Mouse (Mus musculus): ENCODE measurements around the gene Psd4. TPM values are rescaled to one million over a fixed set of nuclear protein-coding genes. Genes with fewer than 3 reads are reported as not detected.

Psd4 gene
- polyA plus RNA-seq, 1 experiment: 0.79 TPM

DNA sequence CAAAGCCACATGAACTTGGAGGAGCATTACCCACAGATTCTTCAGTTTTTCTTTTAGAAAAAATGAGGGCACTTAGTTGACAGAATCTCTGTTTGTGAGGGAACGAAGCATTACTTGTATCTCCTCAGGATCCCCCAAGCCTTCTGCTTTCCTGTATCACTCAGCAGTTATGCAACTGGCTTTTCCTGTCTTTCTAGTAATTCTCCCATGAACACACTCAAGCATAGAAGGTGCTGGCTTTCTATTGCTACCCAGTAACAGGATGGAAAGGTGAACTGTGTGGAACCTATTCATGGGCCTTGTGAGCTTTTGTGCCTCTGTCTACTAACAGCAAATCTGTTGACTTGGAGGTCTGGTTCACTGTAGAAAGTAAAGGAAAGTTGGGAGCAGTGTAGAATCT is 19.5 kb upstream of the Psd4 start:
- WGBS: 87% methylated on average over 1 of the region's 1 CpGs
- Histone ChIP-seq H3K27me3 (ENCODE audit: control insufficient read depth, insufficient read depth, low read length) (no peaks in the 10 kb centered on the region), H3K4me3 (replicated peaks; ENCODE audit: insufficient read depth, low read depth, low read length) (no peak overlapping the region), H3K27ac (ENCODE audit: insufficient read depth, low read length) (no peak overlapping the region), H3K4me1 (ENCODE audit: control insufficient read depth, insufficient read depth, low read length) (no peaks in the 10 kb centered on the region)
- no peak for DNase-seq
- TF ChIP-seq CTCF (IDR thresholded peaks at IDR 0.05; ENCODE audit: borderline replicate concordance, insufficient read depth, low read depth, low read length) (no peak), POLR2A (IDR thresholded peaks at IDR 0.05; ENCODE audit: borderline replicate concordance, insufficient read depth, low read length) (no peak)

DNA sequence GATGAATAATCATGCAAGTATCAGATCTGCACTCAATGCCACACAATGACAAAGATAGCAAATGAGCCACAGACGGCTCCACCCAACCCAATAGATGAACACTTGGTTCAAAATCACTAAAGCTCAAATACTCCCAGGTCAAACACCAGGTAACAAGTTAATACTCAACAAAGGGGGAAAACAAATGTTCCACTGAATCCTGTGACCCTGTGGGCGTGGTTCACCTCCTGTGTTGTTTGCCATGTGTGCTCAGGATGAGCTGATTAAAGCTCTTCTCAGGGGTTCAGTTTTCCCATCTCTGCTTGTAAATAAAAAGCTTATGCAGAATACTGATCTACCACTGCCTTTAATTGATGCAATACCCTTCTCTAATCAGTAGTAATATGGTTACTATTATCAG is 16.2 kb upstream of the Psd4 start:
- 84% methylated on average over 2 of the region's 2 CpGs for WGBS
- no peak for DNase-seq
- Histone ChIP-seq H3K27ac (ENCODE audit: insufficient read depth, low read length) (no peak overlapping the region), H3K4me3 (replicated peaks; ENCODE audit: insufficient read depth, low read depth, low read length) (no peak overlapping the region), H3K4me1 (ENCODE audit: control insufficient read depth, insufficient read depth, low read length) (no peaks in the 10 kb centered on the region), H3K27me3 (ENCODE audit: control insufficient read depth, insufficient read depth, low read length) (no peaks in the 10 kb centered on the region)
- TF ChIP-seq POLR2A (IDR thresholded peaks at IDR 0.05; ENCODE audit: borderline replicate concordance, insufficient read depth, low read length) (no peak), CTCF (IDR thresholded peaks at IDR 0.05; ENCODE audit: borderline replicate concordance, insufficient read depth, low read depth, low read length) (no peak)

DNA sequence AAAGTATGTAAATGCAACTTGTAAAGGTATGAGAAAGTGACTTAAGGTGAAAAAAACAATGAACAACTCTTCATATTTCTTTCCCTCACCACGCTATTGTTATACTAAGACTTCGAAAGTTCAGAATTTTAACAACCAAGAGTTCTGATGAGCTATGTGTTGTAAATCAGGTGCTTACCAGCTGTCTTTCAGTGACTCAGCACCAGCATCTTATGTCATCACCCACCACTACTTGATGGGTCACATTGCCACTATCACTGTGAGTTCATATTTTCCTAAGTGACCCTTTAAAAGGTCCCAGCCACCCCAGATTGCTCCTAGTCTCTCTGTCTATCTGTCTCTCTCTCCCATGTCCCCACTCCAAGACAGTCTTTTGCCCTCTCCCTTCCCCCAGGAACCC is 14.3 kb upstream of the Psd4 start:
- no peaks in the 10 kb centered on the region for H3K27me3 ChIP-seq (ENCODE audit: control insufficient read depth, insufficient read depth, low read length)
- WGBS: 96% methylated on average over 2 of the region's 2 CpGs
- DNase-seq: no peak
- no peak overlapping the region for H3K27ac ChIP-seq (ENCODE audit: insufficient read depth, low read length)
- TF ChIP-seq POLR2A (IDR thresholded peaks at IDR 0.05; ENCODE audit: borderline replicate concordance, insufficient read depth, low read length): no peak
- no peak overlapping the region for H3K4me3 ChIP-seq (replicated peaks; ENCODE audit: insufficient read depth, low read depth, low read length)
- H3K4me1 ChIP-seq (ENCODE audit: control insufficient read depth, insufficient read depth, low read length): no peaks in the 10 kb centered on the region

DNA sequence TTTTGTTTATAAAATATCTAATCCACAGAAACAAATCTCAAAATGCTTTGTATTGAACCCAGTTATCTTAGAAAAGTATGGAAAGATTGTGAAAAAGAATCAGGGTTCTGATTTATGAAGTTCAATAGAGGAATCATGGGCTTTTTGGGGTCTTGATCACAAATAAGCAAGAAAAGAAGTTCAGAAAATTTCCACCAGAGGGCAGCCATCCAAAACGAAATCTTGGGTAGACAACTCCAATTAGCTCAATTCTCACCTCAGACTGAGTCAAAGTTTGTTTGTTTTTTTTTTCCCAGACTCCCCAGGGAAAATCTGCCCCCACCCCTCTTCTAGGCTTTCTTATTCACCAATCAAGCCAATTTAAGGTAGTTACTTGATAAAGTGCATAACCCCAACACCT is 9.7 kb upstream of the Psd4 start:
- 12% methylated on average over 1 of the region's 1 CpGs for WGBS
- DNase-seq: no peak
- H3K4me3 ChIP-seq (replicated peaks; ENCODE audit: insufficient read depth, low read depth, low read length): no peak overlapping the region
- H3K27ac ChIP-seq (ENCODE audit: insufficient read depth, low read length): no peak overlapping the region
- no peaks in the 10 kb centered on the region for H3K27me3 ChIP-seq (ENCODE audit: control insufficient read depth, insufficient read depth, low read length)
- H3K4me1 ChIP-seq (ENCODE audit: control insufficient read depth, insufficient read depth, low read length): no peaks in the 10 kb centered on the region
- no peak for TF ChIP-seq CTCF (IDR thresholded peaks at IDR 0.05; ENCODE audit: borderline replicate concordance, insufficient read depth, low read depth, low read length)
- TF ChIP-seq POLR2A (IDR thresholded peaks at IDR 0.05; ENCODE audit: borderline replicate concordance, insufficient read depth, low read length): no peak

DNA sequence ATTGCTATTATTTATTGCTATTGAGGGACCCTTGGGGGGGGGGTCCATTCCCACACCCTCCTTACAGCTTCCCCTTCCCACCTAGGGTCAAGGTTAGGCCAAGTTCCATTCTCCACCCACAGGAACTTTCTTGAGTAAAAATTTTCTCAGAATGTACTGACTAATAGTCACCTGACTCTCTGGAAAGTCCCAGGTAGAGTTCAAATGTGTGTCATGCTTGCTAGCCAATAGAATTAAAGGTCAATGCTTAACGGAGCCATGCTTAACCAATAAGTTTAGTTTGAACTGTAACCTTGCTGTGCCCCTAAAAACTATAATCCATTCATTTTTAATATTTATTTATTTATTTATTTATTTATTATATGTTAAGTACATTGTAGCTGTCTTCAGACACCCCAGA is 8.0 kb upstream of the Psd4 start:
- H3K27me3 ChIP-seq (ENCODE audit: control insufficient read depth, insufficient read depth, low read length): no peaks in the 10 kb centered on the region
- H3K4me1 ChIP-seq (ENCODE audit: control insufficient read depth, insufficient read depth, low read length): no peaks in the 10 kb centered on the region
- no peak for TF ChIP-seq CTCF (IDR thresholded peaks at IDR 0.05; ENCODE audit: borderline replicate concordance, insufficient read depth, low read depth, low read length)
- TF ChIP-seq POLR2A (IDR thresholded peaks at IDR 0.05; ENCODE audit: borderline replicate concordance, insufficient read depth, low read length): no peak
- H3K27ac ChIP-seq (ENCODE audit: insufficient read depth, low read length): no peak overlapping the region
- no peak overlapping the region for H3K4me3 ChIP-seq (replicated peaks; ENCODE audit: insufficient read depth, low read depth, low read length)
- WGBS: 100% methylated on average over 1 of the region's 1 CpGs
- DNase-seq: no peak

DNA sequence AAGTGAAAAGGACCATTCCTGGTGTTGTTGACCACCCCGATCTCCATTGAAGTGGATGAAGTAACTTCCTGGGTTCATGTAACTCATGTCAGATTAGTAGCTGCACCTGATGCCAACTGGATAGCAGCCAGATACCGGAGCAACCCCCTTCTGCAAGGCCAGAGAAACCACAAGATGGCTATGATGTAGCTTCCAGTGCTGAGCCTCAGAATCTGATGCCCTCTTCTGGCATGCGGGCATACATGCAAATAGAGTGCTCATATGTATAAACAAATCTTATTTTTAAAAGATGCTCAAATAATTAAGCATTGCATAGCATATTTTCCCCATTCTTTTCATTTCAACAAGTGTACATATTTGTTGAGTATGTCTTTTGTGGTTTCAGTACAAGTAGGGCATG is 3.6 kb upstream of the Psd4 start:
- H3K27me3 ChIP-seq (ENCODE audit: control insufficient read depth, insufficient read depth, low read length): no peaks in the 10 kb centered on the region
- H3K4me3 ChIP-seq (replicated peaks; ENCODE audit: insufficient read depth, low read depth, low read length): no peak overlapping the region
- DNase-seq: no peak
- TF ChIP-seq CTCF (IDR thresholded peaks at IDR 0.05; ENCODE audit: borderline replicate concordance, insufficient read depth, low read depth, low read length) (no peak), POLR2A (IDR thresholded peaks at IDR 0.05; ENCODE audit: borderline replicate concordance, insufficient read depth, low read length) (no peak)
- whole genome bisulfite sequencing: 37% methylated on average over 3 of the region's 3 CpGs
- H3K27ac ChIP-seq (ENCODE audit: insufficient read depth, low read length): no peak overlapping the region
- H3K4me1 ChIP-seq (ENCODE audit: control insufficient read depth, insufficient read depth, low read length): no peaks in the 10 kb centered on the region

DNA sequence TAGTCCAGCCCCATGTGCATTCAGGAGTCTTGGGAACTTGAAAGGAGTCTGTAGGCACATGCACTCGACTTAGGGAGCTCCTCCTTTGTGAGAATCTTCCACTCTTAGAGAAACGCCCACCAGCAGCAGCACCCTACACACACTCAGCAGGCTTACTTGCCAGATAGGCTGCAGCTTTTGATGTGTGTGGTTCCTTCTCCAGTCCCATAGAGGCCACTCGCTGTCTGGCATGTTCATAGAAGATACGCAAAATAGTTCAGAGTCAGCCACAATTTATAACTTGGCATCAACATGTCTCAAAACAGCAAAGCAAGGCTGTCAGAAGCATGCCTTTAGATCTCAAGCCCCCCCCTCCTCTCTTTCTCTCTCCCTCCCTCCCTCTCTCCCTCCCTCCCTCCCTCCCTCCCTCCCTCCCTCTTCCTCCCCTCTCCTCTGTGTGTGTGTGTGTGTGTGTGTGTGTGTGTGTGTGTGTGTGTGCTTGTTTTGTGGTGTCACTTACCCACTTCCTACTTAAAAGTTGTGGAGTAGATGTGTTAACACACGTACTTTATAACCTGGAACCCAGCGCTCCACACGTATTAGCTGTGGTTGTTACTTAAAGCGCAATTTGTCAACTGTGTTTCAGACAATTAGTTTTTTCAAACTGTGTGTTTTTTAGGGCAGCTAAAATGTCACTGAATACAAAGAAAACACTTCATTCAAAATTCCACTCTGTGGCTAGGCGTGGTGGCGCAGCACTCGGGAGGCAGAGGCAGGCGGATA is 985 bp upstream of the Psd4 start:
- WGBS: 82% methylated on average over 12 of the region's 12 CpGs
- TF ChIP-seq POLR2A (IDR thresholded peaks at IDR 0.05; ENCODE audit: borderline replicate concordance, insufficient read depth, low read length) (no peak), CTCF (IDR thresholded peaks at IDR 0.05; ENCODE audit: borderline replicate concordance, insufficient read depth, low read depth, low read length) (no peak)
- no peak for DNase-seq
- Histone ChIP-seq H3K4me3 (replicated peaks; ENCODE audit: insufficient read depth, low read depth, low read length) (no peak overlapping the region), H3K27me3 (ENCODE audit: control insufficient read depth, insufficient read depth, low read length) (no peaks in the 10 kb centered on the region), H3K27ac (ENCODE audit: insufficient read depth, low read length) (no peak overlapping the region), H3K4me1 (ENCODE audit: control insufficient read depth, insufficient read depth, low read length) (no peaks in the 10 kb centered on the region)

DNA sequence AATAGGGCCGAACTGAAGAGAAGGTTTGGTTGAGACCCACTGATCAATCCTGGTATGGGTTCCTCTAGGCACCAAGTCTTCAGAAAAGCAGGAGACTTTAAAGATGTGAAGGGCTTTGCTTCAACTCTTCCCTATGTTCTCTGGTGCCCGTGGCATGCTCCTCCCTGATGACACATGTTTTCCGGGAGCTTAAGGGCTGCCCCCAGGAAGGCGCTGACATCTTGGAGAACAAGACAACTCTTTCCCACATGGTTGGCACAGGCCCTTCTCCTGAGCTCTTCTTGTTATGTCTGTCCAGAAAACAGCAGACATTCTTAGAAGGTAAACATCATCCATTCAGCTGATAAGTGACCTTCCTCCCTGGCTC is 498 bp downstream of the Psd4 start:
- H3K27me3 ChIP-seq (ENCODE audit: control insufficient read depth, insufficient read depth, low read length): no peaks in the 10 kb centered on the region

More for the DNA sequence above, 498 bp downstream of the Psd4 start:
- no peak for DNase-seq
- Histone ChIP-seq H3K4me1 (ENCODE audit: control insufficient read depth, insufficient read depth, low read length) (no peaks in the 10 kb centered on the region), H3K27ac (ENCODE audit: insufficient read depth, low read length) (no peak overlapping the region), H3K4me3 (replicated peaks; ENCODE audit: insufficient read depth, low read depth, low read length) (peak overlapping the region; percentile 4)
- WGBS: 37% methylated on average over 4 of the region's 4 CpGs
- TF ChIP-seq CTCF (IDR thresholded peaks at IDR 0.05; ENCODE audit: borderline replicate concordance, insufficient read depth, low read depth, low read length) (no peak), POLR2A (IDR thresholded peaks at IDR 0.05; ENCODE audit: borderline replicate concordance, insufficient read depth, low read length) (no peak)
